Mouse (Mus musculus) gastrocnemius, adult 2 months (tissue): ENCODE measurements around the gene Hmga2. TPM values are rescaled to one million over a fixed set of nuclear protein-coding genes. Genes with fewer than 3 reads are reported as not detected.

Experiments
- DNase-seq: peaks from one replicate; pipeline ENCODE4 v3.0.0; 2022
- H3K27ac ChIP-seq: fragments of 200-600 bp; 2 replicates; pipeline ENCODE4 v1.8.1; 2022; ENCODE audit warnings: mild to moderate bottlenecking
- H3K4me3 ChIP-seq: fragments of 200-600 bp; 2 replicates; pipeline ENCODE4 v1.8.1; 2022; ENCODE audit warnings: mild to moderate bottlenecking, moderate library complexity
- CTCF ChIP-seq: fragments of 200-600 bp; IDR thresholded peaks from 2 replicates; pipeline ENCODE4 v1.8.1; 2022; ENCODE audit warnings: antibody characterized with exemption, mild to moderate bottlenecking, moderate library complexity
- intact Hi-C: fragments of 180-260 bp; cut with DNase I; formaldehyde crosslinking; loops from one replicate; pipeline ENCODE4 v1.15.1; 2025
- total RNA-seq, 2 experiments: library from RNA; stranded (reverse); gene quantifications; 2 replicates each; pipeline ENCODE4 v1.2.3; 2021

The Hmga2 gene
- total RNA-seq, 2 experiments from 2014 or later = 0.10 TPM; not detected in 1

DNA sequence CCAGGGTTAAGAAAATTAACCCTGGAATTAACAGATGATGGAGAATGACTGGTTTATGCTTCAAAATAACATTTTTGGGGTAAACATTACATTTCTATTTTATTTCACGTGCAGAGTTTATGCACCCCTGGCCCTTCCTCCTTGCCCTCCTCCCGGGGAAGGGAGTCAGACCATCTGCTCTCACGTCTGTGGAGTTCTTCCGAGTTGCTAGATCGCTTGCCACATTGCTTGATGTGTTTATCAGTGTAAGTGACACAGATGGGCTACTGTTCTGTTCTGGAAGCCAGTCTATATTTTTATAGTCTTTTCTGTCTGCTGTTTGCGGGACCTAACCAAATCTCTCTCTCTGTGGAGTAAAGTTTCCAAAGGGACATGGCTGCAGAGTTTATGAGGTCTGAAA is 80.7 kb downstream of the Hmga2 start:
- intact Hi-C loops = no loop called here
- DNase-seq = no peak
- no peak for TF ChIP-seq CTCF
- no peak overlapping the region for H3K4me3 ChIP-seq
- H3K27ac ChIP-seq = no peak overlapping the region

DNA sequence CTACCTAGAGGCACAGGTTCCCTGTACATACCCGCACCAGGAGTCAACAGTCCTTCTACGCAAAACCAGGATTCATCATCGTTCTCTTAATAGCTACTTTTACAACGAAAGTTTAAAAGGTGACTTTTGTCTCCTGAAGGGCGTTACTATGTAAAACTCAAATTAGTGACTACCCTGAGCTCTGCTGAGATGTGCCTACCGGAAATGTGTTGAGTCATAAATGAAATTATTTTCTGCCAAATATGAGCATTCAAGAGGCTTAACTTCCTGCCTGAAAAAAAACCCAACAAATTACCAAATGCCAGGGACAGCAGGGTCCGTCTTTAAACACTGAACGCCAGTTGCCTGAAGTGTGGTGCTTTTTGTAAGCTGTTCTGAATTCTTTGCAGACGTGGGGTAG is 81.5 kb downstream of the Hmga2 start:
- TF ChIP-seq CTCF = no peak
- no peak overlapping the region for H3K4me3 ChIP-seq
- DNase-seq = no peak
- no peak overlapping the region for H3K27ac ChIP-seq
- intact Hi-C loops = no loop called here

DNA sequence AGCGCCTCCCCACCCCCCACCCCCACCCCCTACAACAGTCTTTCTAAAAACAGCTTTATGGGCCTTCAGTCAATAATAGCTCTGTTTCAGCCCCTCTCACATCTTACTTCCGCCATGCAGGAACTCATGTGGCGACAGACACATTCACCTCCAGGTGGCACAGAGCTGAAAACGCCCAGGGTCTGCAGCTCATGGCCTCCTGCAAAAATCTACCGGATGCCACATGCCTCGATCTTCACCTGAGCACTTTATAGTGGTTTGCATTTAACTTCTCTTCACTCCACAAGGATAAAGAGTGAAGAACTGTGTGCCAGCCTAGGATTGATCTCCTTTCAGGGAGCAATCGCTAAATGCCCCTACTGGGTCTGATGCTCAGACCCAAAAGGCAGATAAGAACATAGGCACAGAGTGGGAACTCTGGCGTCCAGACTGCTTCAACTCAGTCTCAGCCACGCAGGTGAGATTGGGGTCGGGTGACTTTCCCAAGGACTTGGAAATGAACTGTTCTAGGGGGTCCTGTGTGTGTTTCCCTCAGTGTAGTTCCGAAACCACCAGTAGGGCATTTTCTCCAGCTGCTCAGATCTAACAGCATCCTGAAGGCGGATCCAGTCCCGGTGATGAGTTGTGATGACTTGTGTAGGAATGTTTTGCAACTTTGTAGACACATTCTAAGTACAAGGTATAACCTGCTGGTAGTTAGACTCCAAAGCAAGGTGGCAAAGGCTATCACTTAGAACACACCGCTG is 84.1 kb downstream of the Hmga2 start:
- Histone ChIP-seq H3K4me3 (no peak overlapping the region), H3K27ac (no peak overlapping the region)
- DNase-seq = no peak
- TF ChIP-seq CTCF = no peak
- intact Hi-C loops = no loop called here

DNA sequence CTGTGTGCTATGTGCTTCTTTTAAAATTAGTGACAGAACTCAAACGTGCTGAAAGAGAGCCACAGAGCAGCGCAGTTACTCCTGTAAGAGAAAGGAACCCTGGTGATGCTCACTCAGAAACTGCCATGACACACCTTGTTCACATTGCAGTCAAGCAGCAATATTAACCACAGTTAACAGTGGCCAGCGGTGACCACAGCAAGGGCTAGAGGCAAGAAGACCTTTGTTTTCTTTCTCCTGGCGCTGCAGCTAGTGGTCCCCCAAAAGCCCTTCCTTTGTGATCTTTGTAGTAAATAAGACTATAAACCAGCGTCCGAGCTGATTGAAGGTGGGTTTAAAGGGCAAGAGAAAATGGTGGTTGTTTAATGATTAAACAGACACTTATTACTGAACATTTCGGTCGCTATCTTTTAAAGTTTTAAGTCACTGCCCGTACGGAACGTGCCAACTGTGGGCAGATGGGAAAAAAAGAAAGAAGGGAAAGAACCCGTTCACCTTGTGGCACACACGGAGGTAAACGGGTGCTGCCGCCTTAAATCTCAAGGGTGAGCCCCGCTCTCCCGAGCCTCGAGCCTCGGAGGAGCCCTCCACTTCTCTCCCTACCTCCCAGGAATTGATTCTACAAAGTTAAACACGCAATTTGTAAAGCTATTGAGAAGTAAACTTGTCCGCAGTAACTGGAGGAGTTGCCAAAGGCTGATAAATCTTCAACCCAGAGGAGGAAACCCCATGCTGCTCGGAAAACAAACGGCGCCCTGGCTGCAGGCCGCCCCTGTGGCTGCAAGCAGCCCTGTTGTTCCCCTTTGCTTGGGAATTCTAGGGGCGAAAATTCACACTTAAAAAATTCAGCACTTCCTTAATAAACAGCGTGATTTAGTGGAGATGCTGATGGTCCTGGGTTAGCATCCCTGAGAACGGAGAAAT is 85.1 kb downstream of the Hmga2 start:
- intact Hi-C loops = no loop called here
- no peak for TF ChIP-seq CTCF
- no peak overlapping the region for H3K27ac ChIP-seq
- no peak overlapping the region for H3K4me3 ChIP-seq
- DNase-seq = no peak

DNA sequence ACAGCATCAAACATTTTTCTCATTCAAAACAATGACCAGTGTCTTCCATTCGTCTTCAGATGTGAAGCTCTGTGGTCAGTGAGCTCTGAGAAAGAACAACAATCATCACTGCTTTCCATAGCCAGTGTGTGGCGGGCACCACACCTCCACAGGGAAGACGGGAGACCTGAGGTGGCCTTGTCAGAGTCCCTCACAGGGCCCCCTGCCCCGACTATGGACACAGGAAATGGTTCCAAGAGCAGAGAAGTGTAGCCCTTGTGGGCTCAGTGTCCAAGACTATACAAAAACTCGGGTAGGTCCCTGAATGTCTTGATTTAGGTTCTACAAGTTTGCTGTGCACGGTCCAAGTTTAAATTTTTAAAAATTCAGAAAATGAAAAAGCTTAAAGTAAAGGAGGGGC is 86.6 kb downstream of the Hmga2 start:
- no peak for DNase-seq
- no peak for TF ChIP-seq CTCF
- intact Hi-C loops = no loop called here
- Histone ChIP-seq H3K27ac (no peak overlapping the region), H3K4me3 (no peak overlapping the region)

DNA sequence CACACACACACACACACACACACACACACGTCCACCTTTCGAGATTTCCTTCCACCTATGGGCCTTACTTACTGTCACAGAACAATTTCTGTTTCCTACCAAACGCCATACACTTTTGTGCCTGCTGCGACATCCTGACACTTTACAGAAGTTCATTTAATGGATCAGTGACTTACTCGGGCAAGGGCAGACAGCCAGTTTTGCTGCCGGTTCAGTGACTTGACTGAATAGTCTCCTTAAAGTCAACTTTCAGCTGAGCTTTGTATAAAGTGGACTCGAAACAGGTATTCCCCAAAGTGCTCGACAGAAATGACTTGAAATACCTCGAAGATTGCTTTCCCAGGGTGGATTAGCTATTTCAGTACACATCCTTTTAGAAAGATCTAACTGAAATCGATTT is 87.3 kb downstream of the Hmga2 start:
- Histone ChIP-seq H3K27ac (no peak overlapping the region), H3K4me3 (no peak overlapping the region)
- no peak for TF ChIP-seq CTCF
- intact Hi-C loops = no loop called here
- DNase-seq = no peak

DNA sequence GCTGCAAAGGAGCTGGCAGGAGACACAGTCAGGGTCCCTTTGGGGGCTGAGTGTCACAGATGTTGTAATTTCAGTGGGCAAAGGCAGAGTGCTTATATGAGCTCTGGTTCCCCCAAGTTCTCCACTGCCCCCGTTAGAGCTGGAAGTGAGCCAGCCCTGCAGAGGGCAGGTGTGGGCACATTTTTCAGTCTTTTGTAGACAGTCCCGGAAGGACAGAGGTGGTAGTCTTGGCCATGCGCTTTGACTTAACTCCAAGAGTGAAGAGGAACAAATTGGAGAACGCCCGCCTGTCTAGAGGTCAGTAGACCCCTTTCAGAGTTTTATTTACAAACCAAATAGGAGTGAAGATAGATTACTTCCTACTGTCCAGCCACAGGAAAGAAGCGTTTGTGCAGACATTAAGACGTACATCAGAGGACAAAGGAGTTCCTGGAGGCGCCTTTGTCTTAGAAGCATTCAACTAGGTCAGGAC is 87.8 kb downstream of the Hmga2 start:
- no peak for TF ChIP-seq CTCF
- Histone ChIP-seq H3K4me3 (no peak overlapping the region), H3K27ac (no peak overlapping the region)
- DNase-seq = no peak
- intact Hi-C loops = no loop called here

DNA sequence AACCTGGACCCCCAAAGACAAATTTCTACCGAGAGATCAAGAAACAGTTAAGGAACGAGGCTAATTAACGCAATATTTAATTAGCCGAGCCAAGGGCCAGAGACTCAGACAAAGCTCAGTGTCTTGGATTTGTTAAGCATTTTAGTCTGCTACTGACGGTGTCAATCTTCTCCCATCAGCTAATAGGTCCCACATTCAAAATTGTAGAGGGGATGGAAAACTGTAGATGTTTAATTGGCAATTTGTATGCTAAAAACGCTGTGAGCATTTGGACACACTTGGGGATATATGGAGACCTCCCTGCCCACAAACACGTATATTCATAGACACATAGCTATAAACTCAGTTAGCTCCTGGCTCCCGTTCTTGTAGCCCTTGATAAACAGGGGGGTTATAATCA is 89.2 kb downstream of the Hmga2 start:
- no peak for DNase-seq
- H3K27ac ChIP-seq = no peak overlapping the region
- no peak overlapping the region for H3K4me3 ChIP-seq
- intact Hi-C loops = no loop called here
- TF ChIP-seq CTCF = no peak

DNA sequence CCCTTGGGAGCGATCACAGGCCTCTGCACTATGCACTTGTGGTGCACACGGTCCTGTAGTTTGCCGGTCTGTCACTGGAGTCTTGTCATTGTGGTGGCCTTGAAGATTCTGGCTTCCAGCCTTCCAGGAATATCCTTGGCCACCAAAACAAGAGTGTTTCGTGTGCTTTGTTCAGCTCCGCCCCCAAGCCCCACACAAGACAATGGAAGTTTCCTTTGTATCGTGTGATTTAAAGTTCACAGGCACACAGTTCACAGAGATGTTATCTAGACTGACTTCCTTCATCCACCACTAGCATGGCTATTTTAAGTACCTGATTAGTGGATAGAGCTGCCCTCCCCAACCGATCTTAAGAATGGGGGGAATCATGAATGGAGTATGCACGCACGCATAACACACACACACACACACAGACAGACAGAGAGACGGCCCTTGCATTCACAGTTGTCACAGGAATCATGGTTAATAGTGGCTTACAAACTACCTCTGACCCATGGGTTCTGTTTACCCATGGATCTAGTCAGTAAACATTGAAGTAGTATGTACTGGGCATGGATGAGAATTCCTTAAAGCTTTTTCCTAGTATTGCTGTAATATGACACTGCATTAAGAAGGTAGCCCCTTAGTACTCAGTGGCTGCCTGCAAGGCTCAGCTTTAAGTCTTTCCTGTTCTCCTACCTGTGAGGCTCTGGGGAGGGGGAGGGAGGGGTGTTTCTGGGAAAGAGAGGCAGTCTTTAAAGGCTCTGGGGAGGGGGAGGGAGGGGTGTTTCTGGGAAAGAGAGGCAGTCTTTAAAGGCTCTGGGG is 91.3 kb downstream of the Hmga2 start:
- intact Hi-C loops = no loop called here
- no peak for TF ChIP-seq CTCF
- H3K4me3 ChIP-seq = no peak overlapping the region
- H3K27ac ChIP-seq = no peak overlapping the region
- DNase-seq = no peak

DNA sequence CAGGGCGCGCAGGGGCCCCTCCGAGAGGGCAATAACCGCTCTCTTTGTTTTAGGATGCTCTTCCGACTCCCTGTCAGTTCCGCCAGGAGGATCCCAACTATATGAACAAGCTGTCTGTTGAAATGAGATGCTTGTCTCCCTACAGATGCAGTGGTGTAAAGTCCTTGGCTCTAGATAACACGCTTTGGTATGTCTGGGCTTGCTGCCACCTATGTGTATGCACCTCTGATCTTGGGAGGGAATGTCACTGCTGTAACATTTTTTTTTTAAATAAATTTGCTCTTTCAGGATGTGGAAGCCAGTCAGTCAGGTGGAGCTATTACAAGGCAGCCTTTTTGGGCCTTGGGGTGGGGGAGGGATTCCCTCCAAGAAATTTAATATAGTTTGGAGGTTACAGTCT is 92.2 kb downstream of the Hmga2 start:
- DNase-seq = no peak
- TF ChIP-seq CTCF = no peak
- Histone ChIP-seq H3K27ac (no peak overlapping the region), H3K4me3 (no peak overlapping the region)
- intact Hi-C loops = no loop called here

DNA sequence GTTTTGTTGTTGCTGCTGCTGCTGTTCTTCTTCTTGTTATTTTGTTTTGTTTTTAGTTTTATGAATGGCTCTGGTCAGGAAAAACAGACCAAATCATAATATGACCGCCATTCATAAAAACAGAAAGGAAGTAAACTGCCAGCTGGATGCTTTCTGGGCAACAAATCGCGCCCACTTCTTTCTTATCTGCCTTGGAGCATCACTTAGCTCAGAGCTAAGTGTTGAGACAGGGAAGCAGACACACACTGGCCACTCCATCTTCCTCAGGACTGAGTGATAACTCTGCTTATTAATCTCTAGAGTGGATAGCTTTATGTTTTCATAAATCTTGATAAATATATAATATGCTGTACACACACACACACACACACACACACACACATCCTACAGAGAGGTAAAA is 98.5 kb downstream of the Hmga2 start:
- H3K4me3 ChIP-seq = peak overlapping the region; percentile 43
- DNase-seq = no peak
- intact Hi-C loops = no loop called here
- no peak for TF ChIP-seq CTCF
- H3K27ac ChIP-seq = no peak overlapping the region

DNA sequence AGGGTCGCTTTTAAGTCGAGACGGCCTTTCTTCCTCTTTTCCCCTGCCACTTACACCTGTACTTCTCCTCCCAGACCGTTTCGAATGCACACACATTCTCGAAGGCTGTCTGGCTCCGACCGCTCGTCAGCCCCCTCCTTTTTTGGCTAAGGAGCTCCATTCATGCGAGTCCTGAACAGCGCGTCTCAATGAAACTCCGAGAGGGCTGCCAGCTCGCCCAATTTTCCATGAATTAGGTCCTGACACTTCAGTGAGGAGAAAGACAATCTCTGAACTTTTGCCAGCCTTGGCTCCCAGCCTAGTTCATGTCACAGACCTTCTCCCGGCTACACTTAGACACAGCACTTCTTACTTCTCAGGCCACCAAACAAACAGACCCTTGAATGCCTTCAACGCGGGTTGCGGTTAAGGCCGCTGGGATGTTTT is 98.9 kb downstream of the Hmga2 start:
- no peak for TF ChIP-seq CTCF
- Histone ChIP-seq H3K4me3 (peak overlapping the region; percentile 43), H3K27ac (no peak overlapping the region)
- DNase-seq = peak; percentile 50
- intact Hi-C loops = no loop called here
